Mouse (Mus musculus): ENCODE data around the gene Jpt1.
A peak's percentile ranks its signal among the peaks of the same experiment; 100 is the strongest.
"Not testable (repeated sequence)": the region's sequence is repeated elsewhere in the genome, so short reads cannot be mapped to it uniquely, and the experiment has no call there.

Jpt1 gene

DNA sequence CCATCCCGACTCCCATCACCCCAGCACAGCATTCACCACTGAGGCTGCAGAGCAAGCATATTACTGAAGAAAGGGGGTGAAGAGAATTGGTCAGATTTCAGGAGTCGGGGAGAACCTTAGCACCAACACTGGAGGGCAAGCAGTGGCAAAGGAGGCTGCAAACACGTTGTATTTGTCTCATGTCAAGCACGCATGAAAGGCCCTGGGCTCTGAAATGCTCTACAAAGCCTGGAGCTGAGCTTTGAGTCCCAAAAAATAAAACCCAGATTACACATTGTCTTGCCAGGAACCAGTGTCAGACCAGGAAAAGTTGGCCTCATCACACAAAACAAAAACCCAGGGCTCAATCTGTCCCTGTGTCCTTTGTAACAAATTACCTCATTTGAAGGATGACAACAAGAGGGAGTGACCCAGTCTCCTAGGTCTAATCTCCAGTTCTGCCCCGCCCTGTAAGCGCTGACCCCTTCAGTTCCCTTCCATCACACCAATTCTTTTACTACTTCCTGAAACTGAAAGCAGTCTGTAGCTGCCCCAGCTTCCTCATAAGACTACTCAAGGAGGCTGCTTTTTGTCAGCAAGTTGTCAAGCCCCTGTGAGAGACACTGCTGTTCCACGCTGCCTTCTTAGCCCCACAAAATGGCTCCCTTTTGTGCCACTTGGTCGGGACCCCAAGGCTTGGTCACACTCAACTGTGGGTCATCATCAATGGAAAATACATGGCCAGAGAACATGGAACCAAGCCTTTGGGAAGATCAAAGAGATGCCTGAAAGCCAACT lies 1.6 kb downstream of the Jpt1 start:
- no peak for DNase-seq (ENCODE audit: low read depth, low spot score)

DNA sequence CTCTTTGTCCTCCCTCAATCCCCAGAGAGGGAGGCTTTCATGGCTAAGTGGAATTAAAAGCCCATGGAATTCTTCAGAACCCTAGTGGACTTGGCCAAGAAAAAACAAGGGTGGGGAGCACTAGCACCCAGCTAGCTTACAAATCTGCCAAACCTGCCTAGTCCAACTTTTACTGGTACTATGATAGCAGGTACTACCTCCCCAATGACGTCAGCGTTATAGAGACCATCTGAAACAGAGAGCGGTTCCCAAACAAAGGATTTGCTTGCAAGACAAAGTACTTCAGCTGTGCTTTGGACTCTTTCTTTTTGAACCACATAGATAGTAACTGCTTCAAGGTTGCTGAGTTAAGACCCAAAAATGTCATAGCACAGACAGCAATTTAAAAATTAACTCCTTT lies 2.2 kb downstream of the Jpt1 start:
- no peak for DNase-seq (ENCODE audit: low read depth, low spot score)

- no peak for DNase-seq (ENCODE audit: low read depth, low spot score)
Observed at GRCm38 (mm10) chr11:115511121-115511520, 3.1 kb downstream of the Jpt1 start.

DNA sequence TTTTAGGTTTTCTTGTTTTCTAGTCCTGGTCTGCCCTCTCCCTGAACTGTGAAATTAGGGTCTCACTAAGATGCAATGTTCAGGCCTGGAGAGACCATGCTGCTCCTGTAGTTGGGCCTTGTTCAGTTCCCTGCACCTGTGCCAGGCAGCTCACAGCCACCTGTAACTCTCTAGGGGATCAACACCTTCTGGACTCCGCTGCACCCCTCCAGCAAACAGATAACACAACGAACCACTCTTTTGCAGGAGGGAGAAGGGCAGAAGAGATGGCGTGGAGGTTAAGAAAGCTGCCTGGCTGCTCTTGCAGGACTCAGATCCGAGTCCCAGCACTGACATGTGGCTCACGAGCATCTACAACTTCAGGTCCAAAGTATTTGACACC lies 3.7 kb downstream of the Jpt1 start:
- DNase-seq (ENCODE audit: low read depth, low spot score) = no peak

DNA sequence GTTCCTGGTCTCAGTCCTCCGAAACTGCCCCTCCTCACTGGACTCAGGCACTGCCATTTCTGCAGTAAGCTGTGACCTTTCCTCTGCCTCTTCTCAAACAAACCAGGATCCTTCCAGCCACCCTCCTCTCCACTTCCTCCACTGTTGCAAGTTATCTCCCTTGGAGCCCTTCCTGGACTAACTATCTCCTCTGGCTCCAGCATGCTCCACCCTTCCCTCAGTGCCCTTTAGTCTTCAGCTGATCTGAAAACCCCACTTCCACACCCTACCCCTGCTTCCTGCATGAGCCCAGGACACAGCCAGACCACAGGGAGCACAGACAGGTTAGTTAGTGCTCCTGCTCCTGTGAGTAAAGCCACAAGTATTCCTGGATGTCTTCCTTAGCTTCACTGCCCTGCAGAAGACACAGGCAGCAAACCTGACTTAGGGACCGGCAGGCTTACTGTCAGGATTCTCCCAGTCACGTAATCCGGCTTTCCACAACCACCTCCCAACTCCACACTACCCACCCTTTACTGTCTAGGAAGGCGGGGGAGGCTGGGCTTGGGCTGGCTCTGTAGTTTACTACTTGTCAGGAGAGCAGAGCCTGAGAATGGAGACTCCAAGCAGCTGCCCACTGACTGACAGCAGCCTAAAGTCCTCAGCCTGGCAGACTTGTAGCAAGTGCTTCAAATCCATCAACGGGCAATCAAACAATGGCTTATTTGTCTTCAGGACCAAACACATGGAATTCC lies 4.2 kb downstream of the Jpt1 start:
- DNase-seq (ENCODE audit: low read depth, low spot score) = peak; percentile 36

DNA sequence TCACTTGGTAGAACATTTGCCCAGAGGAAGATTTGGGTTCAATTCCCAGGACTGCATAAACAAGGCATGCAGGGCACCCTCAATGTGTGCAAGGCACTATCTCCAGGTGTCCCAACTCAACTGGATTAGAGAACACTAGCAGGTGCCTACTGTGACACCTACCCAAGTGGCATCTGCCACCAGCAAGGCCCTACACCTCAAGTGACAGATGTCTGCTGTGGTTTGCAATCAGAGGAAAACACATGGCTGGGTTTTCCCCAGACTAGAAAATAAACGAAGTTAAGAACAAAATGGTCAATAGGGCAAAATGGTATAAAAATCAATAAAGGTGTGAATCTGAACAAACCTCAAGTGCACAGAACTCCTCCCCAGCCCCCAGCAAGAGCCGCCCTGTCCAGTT lies 6.1 kb downstream of the Jpt1 start:
- DNase-seq (ENCODE audit: low read depth, low spot score) = no peak

DNA sequence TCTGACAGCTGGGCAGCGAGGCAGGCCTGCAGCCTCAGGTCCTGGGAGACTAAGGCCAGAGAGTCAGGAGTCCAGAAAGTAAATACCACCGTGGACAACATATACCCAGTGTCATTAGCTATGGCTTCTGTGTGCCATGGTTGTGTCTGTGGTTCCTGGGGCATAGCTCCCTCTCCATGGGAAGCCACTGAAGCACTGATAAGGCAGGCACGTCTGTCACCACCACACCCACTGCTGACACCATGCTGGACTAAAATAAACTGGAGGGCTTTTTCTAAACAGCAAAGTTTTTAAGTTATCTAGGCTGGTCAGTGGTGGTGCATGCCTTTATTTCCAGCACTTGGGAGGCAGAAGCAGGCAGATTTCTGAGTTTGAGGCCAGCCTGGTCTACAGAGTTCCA lies 7.6 kb downstream of the Jpt1 start:
- no peak for DNase-seq (ENCODE audit: low read depth, low spot score)

DNA sequence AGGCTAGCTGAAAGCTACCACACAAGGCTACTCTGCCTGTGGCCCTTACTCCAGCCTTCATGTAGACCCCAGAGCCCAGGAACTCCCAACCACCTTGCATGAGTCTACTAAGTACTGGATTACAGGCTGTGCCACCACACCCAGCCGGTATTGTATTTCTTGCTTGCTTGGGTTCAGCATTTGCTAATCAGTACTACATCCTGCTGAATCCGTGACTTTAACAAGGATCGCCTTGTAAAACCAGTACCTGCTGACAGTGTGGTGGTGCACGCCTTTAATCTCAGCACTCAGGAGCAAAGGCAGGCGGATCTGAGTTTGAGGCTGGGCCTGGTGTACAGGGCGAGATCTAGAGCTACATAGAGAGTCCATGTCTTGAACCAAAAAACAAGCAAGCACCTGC lies 11.6 kb downstream of the Jpt1 start:
- DNase-seq (ENCODE audit: low read depth, low spot score) = peak; percentile 60

- DNase-seq (ENCODE audit: low read depth, low spot score) = not testable (repeated sequence)
Observed at GRCm38 (mm10) chr11:115496559-115496958, 17.6 kb downstream of the Jpt1 start.

GRCm38 (mm10) chr11:115492387-115492786 lies 21.8 kb downstream of the Jpt1 start:
- DNase-seq (ENCODE audit: low read depth, low spot score) = no peak

- DNase-seq (ENCODE audit: low read depth, low spot score) = peak; percentile 72
Observed at GRCm38 (mm10) chr11:115491356-115492083, 22.7 kb downstream of the Jpt1 start, which contains the start of gene Nt5c. TSS of gene Nt5c (minus strand) at chr11:115491862.

- DNase-seq (ENCODE audit: low read depth, low spot score) = no peak
Observed at GRCm38 (mm10) chr11:115490441-115491355, 23.5 kb downstream of the Jpt1 start.

DNA sequence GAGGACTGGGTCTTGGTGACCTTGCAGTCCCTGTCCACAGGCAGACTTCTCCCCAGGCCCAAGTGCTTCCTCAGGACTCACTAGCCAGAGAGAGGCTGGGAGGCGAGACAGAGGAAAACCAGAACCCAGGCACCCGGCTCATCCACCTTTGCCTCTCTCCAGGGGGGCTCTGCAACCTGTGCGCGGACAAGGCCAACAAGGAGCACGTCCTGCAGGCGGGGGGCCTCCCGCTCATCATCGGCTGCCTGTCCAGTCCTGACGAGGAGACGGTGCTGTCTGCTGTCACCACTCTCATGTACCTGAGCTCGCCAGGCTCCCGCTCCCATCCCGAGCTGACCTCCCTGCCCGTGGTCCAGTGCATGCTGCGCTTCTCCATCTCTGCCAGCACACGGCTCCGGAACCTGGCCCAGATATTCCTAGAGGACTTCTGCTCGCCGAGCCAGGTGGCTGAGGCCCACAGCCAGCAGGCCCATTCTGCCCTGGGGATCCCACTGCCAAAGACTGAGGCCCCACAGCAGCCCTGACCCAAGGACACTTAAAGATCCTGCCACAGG lies 25.6 kb downstream of the Jpt1 start:
- no peak for DNase-seq (ENCODE audit: low read depth, low spot score)

DNA sequence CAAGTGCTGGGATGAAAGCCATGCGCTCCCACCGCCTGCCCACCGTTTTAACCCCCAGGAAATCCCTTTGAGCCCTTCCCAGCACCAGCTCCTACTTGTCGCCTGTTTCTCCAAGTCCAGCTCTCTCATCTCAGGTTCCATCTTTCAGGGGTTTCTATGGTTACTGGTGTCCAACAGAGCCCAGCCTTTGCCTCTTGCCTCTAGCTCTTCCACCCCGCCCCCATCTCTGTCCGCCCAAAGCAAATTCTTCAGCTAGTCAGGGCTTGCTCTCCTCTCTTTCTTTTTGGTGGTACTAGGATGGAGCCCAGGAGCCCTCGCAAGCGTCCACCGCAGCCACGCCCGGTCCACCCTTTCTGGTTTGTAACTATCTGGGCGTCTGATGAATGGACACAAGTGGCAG lies 29.0 kb downstream of the Jpt1 start:
- DNase-seq (ENCODE audit: low read depth, low spot score) = peak; percentile 75

DNA sequence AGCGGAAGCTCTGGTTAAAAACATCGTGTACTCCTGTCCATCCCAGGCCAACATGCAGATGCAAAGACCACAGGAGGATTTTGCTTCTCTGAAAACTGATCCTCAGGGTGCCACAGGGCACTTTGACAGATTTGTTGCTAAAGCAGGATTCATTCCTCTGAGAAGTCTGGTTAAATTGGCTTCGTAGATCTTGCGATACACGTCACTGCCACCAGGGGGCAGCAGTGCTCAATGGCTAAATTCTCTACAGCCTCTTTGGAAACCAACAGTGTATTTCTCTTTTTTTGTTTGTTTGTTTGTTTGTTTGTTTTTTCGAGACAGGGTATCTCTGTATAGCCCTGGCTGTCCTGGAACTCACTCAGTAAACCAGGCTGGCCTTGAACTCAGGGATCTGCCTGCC lies 30.5 kb downstream of the Jpt1 start:
- peak; percentile 73 for DNase-seq (ENCODE audit: low read depth, low spot score)

DNA sequence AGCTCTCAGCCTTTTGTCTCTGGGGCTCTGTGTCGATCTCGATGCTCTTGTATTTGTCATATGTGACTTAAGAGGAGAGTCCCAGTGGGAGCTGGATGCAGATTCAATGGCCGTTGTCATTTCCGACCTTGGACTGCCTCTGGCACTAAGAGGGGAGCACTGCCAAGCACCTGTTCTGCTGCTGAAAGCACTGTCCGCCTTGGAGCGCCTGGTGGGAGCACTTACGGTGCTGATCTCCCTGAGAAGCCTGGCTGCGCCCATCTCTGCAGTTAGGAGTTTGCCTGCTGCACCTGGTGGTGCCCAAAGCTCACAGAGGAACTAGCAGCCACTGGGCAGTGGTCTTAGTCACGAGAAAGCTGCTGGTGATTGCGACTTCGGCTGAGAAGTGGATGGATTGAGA lies 30.9 kb downstream of the Jpt1 start:
- DNase-seq (ENCODE audit: low read depth, low spot score) = no peak

- no peak for DNase-seq (ENCODE audit: low read depth, low spot score)
Observed at GRCm38 (mm10) chr11:115481553-115482259, 32.5 kb downstream of the Jpt1 start.

DNA sequence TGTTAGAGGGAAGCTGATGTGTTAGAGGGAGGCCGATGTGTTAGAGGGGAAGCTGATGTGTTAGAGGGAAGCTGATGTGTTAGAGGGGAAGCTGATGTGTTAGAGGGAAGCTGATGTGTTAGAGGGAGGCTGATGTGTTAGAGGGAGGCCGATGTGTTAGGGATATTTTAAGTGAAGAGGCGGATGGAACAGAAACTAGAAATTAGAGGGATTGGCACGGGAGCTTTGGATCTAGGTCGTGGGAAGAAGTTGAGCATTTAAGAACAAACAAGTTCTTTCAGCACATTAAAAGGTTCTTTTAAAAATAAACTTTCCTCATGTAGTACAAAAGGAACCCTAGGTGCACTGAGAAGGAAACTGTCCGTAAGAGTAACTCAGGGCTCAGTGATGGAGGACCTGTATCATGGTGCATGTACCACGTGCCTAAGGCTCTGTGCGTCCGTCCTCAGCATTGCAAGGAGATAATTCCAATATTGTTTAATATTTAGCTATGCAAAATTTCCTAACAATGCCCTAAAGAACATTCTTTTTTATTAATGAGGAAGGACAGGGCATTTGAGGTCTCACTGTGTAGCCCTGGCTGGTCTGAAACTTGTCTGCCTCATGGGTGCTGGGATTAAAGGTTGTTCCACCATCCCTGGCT lies 35.8 kb downstream of the Jpt1 start:
- no peak for DNase-seq (ENCODE audit: low read depth, low spot score)

GRCm38 (mm10) chr11:115477388-115477787 lies 36.8 kb downstream of the Jpt1 start:
- DNase-seq (ENCODE audit: low read depth, low spot score) = not testable (repeated sequence)

- not testable (repeated sequence) for DNase-seq (ENCODE audit: low read depth, low spot score)
Observed at GRCm38 (mm10) chr11:115476630-115477029, 37.6 kb downstream of the Jpt1 start.

Data from ES-CJ7 (cell line).